Mouse (Mus musculus): ENCODE results near the gene Tnp1. TPM values are rescaled to one million over a fixed set of nuclear protein-coding genes. Genes with fewer than 3 reads are reported as not detected.

Tnp1 gene
- polyA plus RNA-seq, 1 experiment from 2014 or later = not detected

DNA sequence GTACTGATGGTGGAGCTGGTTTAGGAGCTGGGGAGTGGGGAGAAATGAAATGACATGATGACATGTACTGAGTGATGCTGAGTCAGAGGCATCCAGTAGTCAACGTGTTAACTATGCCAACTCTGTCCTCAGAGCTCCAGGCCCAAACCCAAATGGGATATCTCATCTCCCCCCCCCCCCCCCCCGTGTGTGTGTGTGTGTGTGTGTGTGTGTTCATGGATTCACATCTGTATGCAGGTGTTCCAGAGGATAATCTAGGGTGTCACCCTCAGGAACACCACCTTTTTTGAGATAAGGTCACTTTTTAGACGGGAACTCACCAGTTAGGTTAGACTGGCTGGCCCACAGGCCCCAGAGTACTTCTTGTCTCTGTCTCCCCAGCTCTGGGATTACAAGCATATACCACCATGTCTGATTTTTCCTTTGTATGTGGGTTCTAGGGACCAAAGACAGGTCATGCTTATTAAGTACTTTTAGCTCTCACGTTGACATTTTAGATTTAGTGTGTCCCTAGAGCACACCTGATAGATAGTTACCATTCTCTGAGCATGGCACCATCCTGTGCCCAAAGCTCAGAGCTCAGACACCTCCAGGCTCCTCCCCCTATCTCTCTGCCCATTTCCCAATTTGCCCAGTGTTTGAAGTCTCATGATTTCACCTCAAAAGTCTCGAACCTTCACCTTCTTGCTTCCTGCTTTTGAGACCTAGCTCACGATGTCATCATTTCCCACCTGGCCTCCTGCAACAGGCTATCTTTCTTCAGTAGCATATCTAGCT lies 31.4 kb upstream of the Tnp1 start:
- Histone ChIP-seq H3K27ac (ENCODE audit: low read depth, low read length) (no peak overlapping the region), H3K9me3 (ENCODE audit: control insufficient read depth, low read length) (no peaks in the 10 kb centered on the region), H3K4me1 (ENCODE audit: control insufficient read depth, insufficient read depth, low read depth, low read length) (no peaks in the 10 kb centered on the region; the same call in 1 of the 2 replicates), H3K36me3 (ENCODE audit: control insufficient read depth, insufficient read depth, low read length) (no peaks in the 10 kb centered on the region), H3K27me3 (replicated peaks; ENCODE audit: control insufficient read depth, insufficient read depth, low read length) (no peaks in the 10 kb centered on the region), H3K4me2 (ENCODE audit: low read length) (no peak overlapping the region), H3K4me3 (ENCODE audit: low read length) (no peak overlapping the region), H3K9ac (ENCODE audit: low read depth, low read length) (no peak overlapping the region)
- ATAC-seq = no peak
- 95% methylated on average over 5 of the region's 6 CpGs for WGBS

DNA sequence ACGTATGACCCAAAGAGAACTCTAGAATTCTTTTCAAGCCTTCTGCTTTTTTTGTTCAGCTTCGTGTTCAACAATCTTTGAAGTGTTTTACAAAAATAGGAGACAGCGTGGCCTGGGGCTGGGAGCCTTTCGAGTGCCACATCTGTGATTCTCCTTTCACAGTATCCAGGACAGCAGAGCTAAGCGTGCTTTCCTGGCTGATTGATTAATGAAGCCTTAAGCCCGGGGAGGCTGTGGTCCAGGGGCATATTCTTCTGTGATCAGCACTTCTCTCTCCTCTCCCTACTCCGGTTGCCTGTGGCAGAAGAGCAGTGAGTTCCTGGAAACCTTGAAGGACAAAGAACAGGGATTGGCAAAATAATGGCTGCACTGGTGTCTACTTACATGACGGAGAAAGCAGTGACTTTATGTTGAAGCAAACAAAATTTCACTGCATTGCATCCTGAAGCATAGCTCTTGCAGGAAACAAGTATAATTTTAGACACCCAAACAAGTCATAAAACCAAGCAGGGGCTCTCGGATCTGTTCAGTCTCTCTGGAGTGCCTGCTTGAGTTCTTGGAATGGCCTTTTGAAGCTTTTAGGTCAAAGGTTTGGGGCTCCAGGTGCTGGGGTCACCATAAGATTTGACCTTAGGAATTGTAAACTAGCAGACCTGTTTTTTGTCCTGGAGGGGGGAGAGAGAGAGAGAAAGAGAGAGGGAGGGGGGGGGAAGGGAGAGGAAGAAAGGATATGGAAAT lies 30.4 kb upstream of the Tnp1 start:
- no peak overlapping the region for H3K4me3 ChIP-seq (ENCODE audit: low read length)
- no peak for ATAC-seq
- no peaks in the 10 kb centered on the region for H3K9me3 ChIP-seq (ENCODE audit: control insufficient read depth, low read length)
- no peak overlapping the region for H3K27ac ChIP-seq (ENCODE audit: low read depth, low read length)
- H3K27me3 ChIP-seq (replicated peaks; ENCODE audit: control insufficient read depth, insufficient read depth, low read length) = no peaks in the 10 kb centered on the region
- no peaks in the 10 kb centered on the region; the same call in 1 of the 2 replicates for H3K4me1 ChIP-seq (ENCODE audit: control insufficient read depth, insufficient read depth, low read depth, low read length)
- H3K9ac ChIP-seq (ENCODE audit: low read depth, low read length) = no peak overlapping the region; the same call in 1 of the 2 replicates
- H3K4me2 ChIP-seq (ENCODE audit: low read length) = no peak overlapping the region
- WGBS = 27% methylated on average over 9 of the region's 9 CpGs
- H3K36me3 ChIP-seq (ENCODE audit: control insufficient read depth, insufficient read depth, low read length) = no peaks in the 10 kb centered on the region

DNA sequence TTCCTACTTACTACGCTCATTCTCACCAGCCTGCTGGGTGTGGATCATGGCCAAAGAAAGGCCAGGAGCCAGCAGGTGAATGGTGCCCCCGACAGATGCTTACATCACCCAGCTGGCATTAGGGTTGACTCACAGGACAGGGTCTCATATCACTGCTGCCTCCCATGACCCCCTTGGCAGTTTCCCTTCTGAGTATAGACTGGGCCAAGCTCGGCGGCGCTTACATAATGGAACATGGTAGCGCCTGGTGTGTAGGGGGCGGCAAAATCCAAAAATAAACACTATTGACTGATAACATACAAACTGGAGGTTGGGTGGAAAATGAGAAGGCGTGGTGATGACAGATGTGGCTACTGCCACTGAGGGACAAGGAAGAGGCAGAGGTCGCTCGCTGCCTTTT lies 28.0 kb upstream of the Tnp1 start:
- 89% methylated on average over 10 of the region's 10 CpGs for WGBS
- no peak for ATAC-seq
- H3K4me3 ChIP-seq (ENCODE audit: low read length) = no peak overlapping the region
- H3K9ac ChIP-seq (ENCODE audit: low read depth, low read length) = no peak overlapping the region
- H3K9me3 ChIP-seq (ENCODE audit: control insufficient read depth, low read length) = no peaks in the 10 kb centered on the region
- H3K4me1 ChIP-seq (ENCODE audit: control insufficient read depth, insufficient read depth, low read depth, low read length) = no peaks in the 10 kb centered on the region; the same call in 1 of the 2 replicates
- H3K36me3 ChIP-seq (ENCODE audit: control insufficient read depth, insufficient read depth, low read length) = no peaks in the 10 kb centered on the region
- H3K27ac ChIP-seq (ENCODE audit: low read depth, low read length) = no peak overlapping the region
- no peak overlapping the region for H3K4me2 ChIP-seq (ENCODE audit: low read length)
- H3K27me3 ChIP-seq (replicated peaks; ENCODE audit: control insufficient read depth, insufficient read depth, low read length) = no peaks in the 10 kb centered on the region

DNA sequence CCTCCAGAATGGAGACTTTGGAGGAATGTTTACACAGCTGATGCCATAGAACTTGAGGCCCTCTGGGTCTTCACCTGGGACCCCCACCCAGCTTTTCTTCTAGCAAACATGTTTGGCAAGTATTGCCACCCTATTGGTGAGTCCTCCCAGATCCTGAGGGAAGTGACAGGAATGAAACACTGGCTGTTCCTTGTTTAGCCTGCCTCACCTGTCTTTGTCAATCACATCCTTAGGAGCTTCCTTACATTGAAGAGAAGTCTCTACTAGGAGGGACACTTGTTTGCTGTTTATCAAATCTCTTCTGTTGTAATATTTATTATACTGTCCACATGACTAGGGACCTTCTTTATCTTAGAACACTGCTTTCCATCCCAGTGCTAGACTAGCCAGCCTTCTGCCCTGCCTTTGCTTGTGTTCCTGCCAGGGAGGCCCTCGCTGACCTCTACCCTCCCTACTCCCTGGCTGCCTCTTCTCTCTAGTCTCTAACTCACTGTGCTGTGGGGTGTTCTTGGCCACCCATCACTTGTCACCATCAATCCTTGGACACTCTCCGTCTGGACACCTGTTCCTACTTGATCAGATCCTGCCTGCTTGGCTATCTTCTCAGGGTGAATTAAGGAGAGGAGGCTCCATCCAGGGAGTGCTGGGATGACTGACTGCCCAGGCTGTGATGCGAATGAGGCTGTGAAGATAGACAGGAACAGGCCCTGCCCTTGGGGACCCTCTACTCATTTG lies 25.1 kb upstream of the Tnp1 start:
- Histone ChIP-seq H3K27ac (ENCODE audit: low read depth, low read length) (no peak overlapping the region), H3K27me3 (replicated peaks; ENCODE audit: control insufficient read depth, insufficient read depth, low read length) (no peaks in the 10 kb centered on the region), H3K9me3 (ENCODE audit: control insufficient read depth, low read length) (no peaks in the 10 kb centered on the region), H3K4me3 (ENCODE audit: low read length) (no peak overlapping the region), H3K4me2 (ENCODE audit: low read length) (no peak overlapping the region), H3K36me3 (ENCODE audit: control insufficient read depth, insufficient read depth, low read length) (no peaks in the 10 kb centered on the region), H3K4me1 (ENCODE audit: control insufficient read depth, insufficient read depth, low read depth, low read length) (no peaks in the 10 kb centered on the region; the same call in 1 of the 2 replicates), H3K9ac (ENCODE audit: low read depth, low read length) (no peak overlapping the region)
- 85% methylated on average over 3 of the region's 3 CpGs for WGBS
- no peak for ATAC-seq

DNA sequence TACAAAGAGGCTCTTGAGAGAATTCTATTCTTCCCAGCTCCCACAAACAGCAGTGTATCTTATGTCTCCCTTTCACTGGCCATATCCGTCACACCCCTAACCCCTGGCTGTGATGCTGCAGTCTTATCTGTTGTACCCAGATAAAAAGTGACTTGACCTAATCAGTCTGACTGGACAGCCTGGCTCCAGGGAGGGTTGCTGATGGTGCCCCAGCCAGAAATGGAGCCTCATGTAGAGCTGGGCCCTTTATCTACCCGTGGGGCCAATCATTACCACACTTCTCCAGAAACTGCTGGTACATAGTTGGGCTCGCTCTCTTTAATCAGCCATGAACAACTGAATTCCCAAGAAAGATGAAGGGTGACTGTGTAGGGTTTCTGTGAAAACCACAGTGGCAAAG lies 22.8 kb upstream of the Tnp1 start:
- H3K4me3 ChIP-seq (ENCODE audit: low read length) = no peak overlapping the region
- no peaks in the 10 kb centered on the region for H3K27me3 ChIP-seq (replicated peaks; ENCODE audit: control insufficient read depth, insufficient read depth, low read length)
- WGBS = 78% methylated on average over 3 of the region's 3 CpGs
- no peak overlapping the region for H3K27ac ChIP-seq (ENCODE audit: low read depth, low read length)
- H3K9ac ChIP-seq (ENCODE audit: low read depth, low read length) = no peak overlapping the region
- H3K9me3 ChIP-seq (ENCODE audit: control insufficient read depth, low read length) = no peaks in the 10 kb centered on the region
- no peaks in the 10 kb centered on the region for H3K4me1 ChIP-seq (ENCODE audit: control insufficient read depth, insufficient read depth, low read depth, low read length)
- ATAC-seq = no peak
- H3K36me3 ChIP-seq (ENCODE audit: control insufficient read depth, insufficient read depth, low read length) = no peaks in the 10 kb centered on the region
- no peak overlapping the region for H3K4me2 ChIP-seq (ENCODE audit: low read length)

DNA sequence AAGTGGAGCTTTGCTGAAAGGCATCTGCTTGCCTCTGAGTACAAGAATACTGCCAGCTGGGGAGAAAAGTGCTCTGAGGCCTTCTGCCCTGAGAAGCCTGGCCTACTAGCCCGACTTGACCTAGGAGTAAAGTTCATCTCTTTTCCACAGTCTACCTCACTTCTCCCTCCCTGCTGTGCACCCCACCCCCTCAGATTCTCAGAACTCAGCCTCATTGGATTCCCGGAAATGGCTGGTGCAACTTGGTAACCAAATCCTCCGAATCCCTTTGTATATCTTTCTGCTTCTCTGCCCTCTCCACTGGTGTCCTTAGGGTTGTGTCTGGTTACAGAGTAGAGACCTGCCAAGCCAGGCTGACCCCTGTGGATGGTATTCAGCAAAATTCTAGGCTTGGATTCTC lies 20.8 kb upstream of the Tnp1 start:
- no peak for ATAC-seq
- no peak overlapping the region for H3K9ac ChIP-seq (ENCODE audit: low read depth, low read length)
- WGBS = 51% methylated on average over 3 of the region's 3 CpGs
- H3K9me3 ChIP-seq (ENCODE audit: control insufficient read depth, low read length) = no peaks in the 10 kb centered on the region
- H3K36me3 ChIP-seq (ENCODE audit: control insufficient read depth, insufficient read depth, low read length) = no peaks in the 10 kb centered on the region
- H3K4me1 ChIP-seq (ENCODE audit: control insufficient read depth, insufficient read depth, low read depth, low read length) = no peaks in the 10 kb centered on the region
- no peak overlapping the region for H3K27ac ChIP-seq (ENCODE audit: low read depth, low read length)
- H3K4me2 ChIP-seq (ENCODE audit: low read length) = no peak overlapping the region
- H3K4me3 ChIP-seq (ENCODE audit: low read length) = no peak overlapping the region
- H3K27me3 ChIP-seq (replicated peaks; ENCODE audit: control insufficient read depth, insufficient read depth, low read length) = no peaks in the 10 kb centered on the region

DNA sequence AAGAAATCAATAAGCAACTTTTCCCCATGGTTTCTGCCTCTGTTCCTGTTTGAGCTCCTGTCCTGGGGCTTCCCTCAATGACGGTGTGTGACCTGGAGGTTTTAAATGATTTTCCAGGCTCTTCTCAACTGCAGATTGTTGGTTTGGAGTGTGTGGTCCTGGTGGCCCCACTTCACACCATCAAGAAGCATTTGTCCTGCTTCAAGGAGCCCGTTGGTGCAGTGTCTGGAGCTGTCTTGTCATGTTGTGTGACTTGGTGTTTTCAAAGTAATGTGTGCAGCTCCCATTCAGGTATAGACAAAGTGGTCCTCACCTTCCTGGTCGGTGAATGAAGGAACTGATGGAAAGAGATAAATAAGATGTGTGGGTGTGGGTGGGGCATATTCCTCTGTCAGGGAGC lies 20.0 kb upstream of the Tnp1 start:
- Histone ChIP-seq H3K9ac (ENCODE audit: low read depth, low read length) (no peak overlapping the region), H3K27me3 (replicated peaks; ENCODE audit: control insufficient read depth, insufficient read depth, low read length) (no peaks in the 10 kb centered on the region), H3K4me1 (ENCODE audit: control insufficient read depth, insufficient read depth, low read depth, low read length) (no peaks in the 10 kb centered on the region), H3K36me3 (ENCODE audit: control insufficient read depth, insufficient read depth, low read length) (no peaks in the 10 kb centered on the region), H3K9me3 (ENCODE audit: control insufficient read depth, low read length) (no peaks in the 10 kb centered on the region), H3K4me3 (ENCODE audit: low read length) (no peak overlapping the region), H3K27ac (ENCODE audit: low read depth, low read length) (no peak overlapping the region), H3K4me2 (ENCODE audit: low read length) (no peak overlapping the region)
- no peak for ATAC-seq
- WGBS = 92% methylated on average over 3 of the region's 3 CpGs

DNA sequence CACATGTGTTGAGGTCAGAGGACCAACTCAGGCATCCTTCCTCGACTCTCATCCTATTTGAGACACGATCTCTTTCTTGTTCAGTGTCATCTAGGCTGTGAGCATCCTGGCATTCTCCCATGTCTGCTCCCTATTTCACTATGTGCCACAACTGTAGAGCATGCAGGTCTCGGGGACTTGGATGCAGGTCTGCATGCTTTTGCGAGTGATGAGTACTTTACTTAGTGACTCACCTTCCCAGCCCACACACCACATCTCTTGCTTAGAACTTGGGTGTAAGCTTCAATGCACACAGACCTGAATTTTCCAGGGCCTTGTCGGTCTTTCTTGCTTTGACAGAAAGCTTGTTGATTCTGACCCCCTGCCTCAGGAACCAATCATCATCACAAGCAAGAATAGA lies 16.8 kb upstream of the Tnp1 start:
- H3K4me3 ChIP-seq (ENCODE audit: low read length) = no peak overlapping the region
- 86% methylated on average over 5 of the region's 5 CpGs for WGBS
- no peak overlapping the region for H3K27ac ChIP-seq (ENCODE audit: low read depth, low read length)
- no peaks in the 10 kb centered on the region for H3K4me1 ChIP-seq (ENCODE audit: control insufficient read depth, insufficient read depth, low read depth, low read length)
- no peaks in the 10 kb centered on the region for H3K27me3 ChIP-seq (replicated peaks; ENCODE audit: control insufficient read depth, insufficient read depth, low read length)
- H3K36me3 ChIP-seq (ENCODE audit: control insufficient read depth, insufficient read depth, low read length) = no peaks in the 10 kb centered on the region
- no peak for ATAC-seq
- H3K9ac ChIP-seq (ENCODE audit: low read depth, low read length) = no peak overlapping the region
- no peak overlapping the region for H3K4me2 ChIP-seq (ENCODE audit: low read length)
- no peaks in the 10 kb centered on the region for H3K9me3 ChIP-seq (ENCODE audit: control insufficient read depth, low read length)

DNA sequence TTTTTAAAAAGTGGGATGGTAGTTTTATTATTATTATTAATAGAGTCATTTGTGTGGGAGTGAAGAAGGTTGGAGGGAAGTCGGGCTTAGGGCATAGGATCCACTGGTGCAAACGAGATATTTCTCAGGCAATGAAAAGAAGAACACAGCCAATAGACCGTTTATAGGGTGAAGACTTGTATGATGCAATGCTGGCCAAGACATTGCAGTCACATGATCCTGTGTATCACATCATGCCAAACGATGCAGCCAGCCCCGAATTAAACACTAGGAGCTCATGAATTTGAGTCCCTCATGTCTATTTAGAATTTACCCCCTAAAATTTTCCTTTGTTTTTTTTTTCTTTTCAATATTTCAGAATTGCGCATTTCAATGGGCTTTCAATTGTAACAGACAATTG lies 13.0 kb upstream of the Tnp1 start:
- ATAC-seq = no peak
- H3K27ac ChIP-seq (ENCODE audit: low read depth, low read length) = no peak overlapping the region
- WGBS = 80% methylated on average over 6 of the region's 6 CpGs
- no peak overlapping the region for H3K4me2 ChIP-seq (ENCODE audit: low read length)
- H3K4me3 ChIP-seq (ENCODE audit: low read length) = no peak overlapping the region
- no peaks in the 10 kb centered on the region for H3K27me3 ChIP-seq (replicated peaks; ENCODE audit: control insufficient read depth, insufficient read depth, low read length)
- H3K4me1 ChIP-seq (ENCODE audit: control insufficient read depth, insufficient read depth, low read depth, low read length) = no peaks in the 10 kb centered on the region
- H3K9me3 ChIP-seq (ENCODE audit: control insufficient read depth, low read length) = no peaks in the 10 kb centered on the region
- no peak overlapping the region for H3K9ac ChIP-seq (ENCODE audit: low read depth, low read length)
- H3K36me3 ChIP-seq (ENCODE audit: control insufficient read depth, insufficient read depth, low read length) = no peaks in the 10 kb centered on the region
